Mouse (Mus musculus) ES-E14 (cell line): ENCODE results near the gene Tctex1d1.

Experiments used
- CHD2 ChIP-seq: IDR thresholded peaks from 2 replicates; pipeline ENCODE4 v1.6.1; 2014; ENCODE audit warnings: mild to moderate bottlenecking, low read depth, low read length, inconsistent platforms
- HCFC1 ChIP-seq: IDR thresholded peaks from 2 replicates; pipeline ENCODE4 v1.6.1; 2012; ENCODE audit warnings: low read length, inconsistent platforms, borderline replicate concordance; ENCODE audit not compliant: insufficient read depth
- MAFK ChIP-seq: IDR thresholded peaks from 2 replicates; pipeline ENCODE4 v1.6.1; 2014; ENCODE audit warnings: mild to moderate bottlenecking, low read depth, low read length, inconsistent platforms; ENCODE audit not compliant: insufficient read depth
- ZC3H11A ChIP-seq: IDR thresholded peaks from 2 replicates; pipeline ENCODE4 v1.6.1; 2012; ENCODE audit warnings: low read depth, mild to moderate bottlenecking, inconsistent platforms, low read length, borderline replicate concordance

- TF ChIP-seq MAFK (no peak), ZC3H11A (no peak), HCFC1 (no peak), CHD2 (no peak)
These were observed 7.8 kb downstream of the Tctex1d1 start for GRCm38 (mm10) chr4:102986173-102986572.
